Mouse (Mus musculus) limb, embryonic 12.5 days (tissue): ENCODE results near the gene Mtfmt. TPM values are rescaled to one million over a fixed set of nuclear protein-coding genes. Genes with fewer than 3 reads are reported as not detected.
A peak's percentile ranks its signal among the peaks of the same experiment; 100 is the strongest.

Experiments used
- ATAC-seq: fragments of 200-750 bp; cut with Nextera tagmentation; 2 replicates; pipeline ENCODE4 v1.8.0; 2017; ENCODE audit warnings: low read depth, moderate TSS enrichment; ENCODE audit not compliant: insufficient number of reproducible peaks, insufficient read depth, low FRiP score, low TSS enrichment
- H3K27ac ChIP-seq: fragments of 300-500 bp; sonication (generic); 2 replicates; pipeline ENCODE4 v1.5.1; 2016; ENCODE audit warnings: mild to moderate bottlenecking, moderate library complexity
- H3K27me3 ChIP-seq: fragments of 300-500 bp; sonication (generic); 2 replicates; pipeline ENCODE4 v1.6.1; 2016; ENCODE audit warnings: mild to moderate bottlenecking, moderate library complexity
- H3K36me3 ChIP-seq: fragments of 300-500 bp; sonication (generic); 2 replicates; pipeline ENCODE4 v1.6.1; 2016; ENCODE audit warnings: mild to moderate bottlenecking, moderate library complexity
- H3K4me1 ChIP-seq: fragments of 300-500 bp; sonication (generic); replicated peaks from 2 replicates; pipeline ENCODE4 v1.6.1; 2016
- H3K4me2 ChIP-seq: fragments of 300-500 bp; sonication (generic); 2 replicates; pipeline ENCODE4 v1.6.1; 2016; ENCODE audit warnings: mild to moderate bottlenecking, moderate library complexity
- H3K4me3 ChIP-seq: fragments of 300-500 bp; sonication (generic); replicated peaks from 2 replicates; pipeline ENCODE4 v1.5.1; 2016; ENCODE audit warnings: mild to moderate bottlenecking
- H3K9ac ChIP-seq: fragments of 300-500 bp; sonication (generic); replicated peaks from 2 replicates; pipeline ENCODE4 v1.6.1; 2016; ENCODE audit warnings: mild to moderate bottlenecking, moderate library complexity
- H3K9me3 ChIP-seq: fragments of 300-500 bp; sonication (generic); 2 replicates; pipeline ENCODE4 v1.6.1; 2016; ENCODE audit warnings: mild to moderate bottlenecking, moderate library complexity
- WGBS: fragments of 180-500 bp; shearing (Covaris S2); methylation state at CpG from one replicate; pipeline ENCODE4 v1.1.7; 2016; 5-methylcytosine and 5-hydroxymethylcytosine counted together
- polyA plus RNA-seq: library from polyadenylated mRNA; unstranded; fragments of >200 nt; fragmentation: Nextera tagmentation; extraction: Ambion mirVana; gene quantifications from 2 replicates; pipeline ENCODE4 v1.2.1, GENCODE M21; 2016

The Mtfmt gene
- 25.4 and 28.2 TPM in 2 replicates for polyA plus RNA-seq

DNA sequence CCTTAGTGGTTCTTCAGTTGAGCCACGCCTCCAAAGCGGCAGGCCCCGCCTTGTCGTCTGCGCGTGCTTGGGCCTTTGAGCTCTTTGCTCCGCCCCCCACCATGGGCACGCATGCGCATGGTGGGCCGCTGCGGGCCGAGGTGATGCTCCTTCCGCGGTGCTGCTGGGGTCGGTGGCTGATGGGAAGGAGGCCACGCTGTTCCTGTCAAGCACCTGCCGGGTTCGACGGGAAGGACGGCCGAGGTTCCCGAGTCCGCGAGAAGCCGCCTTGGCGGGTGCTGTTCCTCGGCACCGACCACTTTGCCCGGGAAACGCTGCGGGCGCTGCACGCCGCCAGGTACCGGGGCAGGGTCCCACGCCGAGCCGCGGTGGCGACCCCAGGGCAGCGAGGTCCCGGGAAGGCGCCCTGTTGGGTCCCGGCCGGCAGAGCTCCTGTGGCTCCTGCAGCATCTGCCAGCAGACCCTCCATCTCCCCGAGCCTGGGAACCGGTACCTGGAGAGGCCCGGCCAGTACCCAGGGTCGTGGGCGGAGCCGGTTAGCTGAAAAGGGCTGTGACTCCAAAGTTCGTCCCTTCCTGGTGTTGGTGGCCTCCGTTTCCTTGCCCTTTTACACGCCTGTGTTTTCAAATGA lies at the start of gene Mtfmt:
Gene Mtfmt (plus strand): TSS at position 112 of the 631 bp plus-strand sequence.
- Histone ChIP-seq H3K27ac (peak within 1 kb of the TSS; percentile 53; the same call in 1 of the 2 replicates), H3K4me3 (peak within 1 kb of the TSS; percentile 95), H3K4me2 (peak within 1 kb of the TSS; percentile 65), H3K4me1 (peaks cover 4% of the 10 kb centered on the region; the same call in 1 of the 2 replicates), H3K9me3 (no peaks in the 10 kb centered on the region), H3K9ac (peak within 1 kb of the TSS; percentile 82), H3K36me3 (peaks cover 23% of the 10 kb centered on the region), H3K27me3 (no peaks in the 10 kb centered on the region)
- ATAC-seq = peak; percentile 60
- whole genome bisulfite sequencing = 1% methylated on average over 54 of the region's 54 CpGs

DNA sequence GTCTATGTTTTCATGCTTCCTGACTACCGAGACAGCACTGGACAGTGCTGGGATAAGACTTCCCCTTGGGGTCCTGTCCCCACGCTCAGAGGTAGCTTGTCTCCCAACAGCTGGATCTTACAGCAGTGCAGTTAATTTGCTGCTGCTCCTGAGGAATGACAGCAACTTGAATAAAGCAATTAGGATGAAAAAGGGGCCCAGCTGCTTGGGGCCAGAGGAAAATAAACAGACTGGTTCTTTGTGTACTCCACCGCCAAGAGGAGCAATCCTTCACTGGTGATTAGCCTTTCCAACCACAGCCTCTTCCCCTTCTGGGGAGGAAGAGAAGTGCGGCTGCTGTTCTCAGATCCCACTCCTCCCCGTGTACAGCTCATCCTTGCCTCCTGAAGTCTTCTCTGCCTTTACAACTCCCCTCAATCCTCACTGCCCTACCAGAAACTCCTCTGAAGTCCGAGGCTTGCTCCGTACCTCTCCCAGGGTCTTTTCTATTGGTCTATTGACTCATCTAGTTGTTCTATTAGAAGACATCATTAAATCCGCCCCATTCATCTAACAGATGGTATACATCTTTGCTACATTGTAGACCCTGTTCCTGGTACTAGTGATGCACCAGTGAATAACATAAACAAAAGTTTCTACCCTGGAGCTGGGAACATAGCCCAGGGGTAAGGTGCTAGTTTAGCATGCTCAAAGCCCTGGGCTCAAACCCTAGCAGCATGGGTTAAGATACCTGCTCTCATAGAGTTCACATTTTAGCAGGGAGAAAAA lies 49.0 kb upstream of the Mtfmt start:
- H3K4me1 ChIP-seq = peaks cover 12% of the 10 kb centered on the region; the same call in 1 of the 2 replicates
- no peak for ATAC-seq
- WGBS = 18% methylated on average over 8 of the region's 8 CpGs
- H3K4me3 ChIP-seq = no peak overlapping the region
- no peak overlapping the region for H3K4me2 ChIP-seq
- no peak overlapping the region for H3K9ac ChIP-seq
- no peak overlapping the region for H3K27ac ChIP-seq
- no peaks in the 10 kb centered on the region for H3K9me3 ChIP-seq
- H3K27me3 ChIP-seq = peaks cover 32% of the 10 kb centered on the region
- H3K36me3 ChIP-seq = no peaks in the 10 kb centered on the region

DNA sequence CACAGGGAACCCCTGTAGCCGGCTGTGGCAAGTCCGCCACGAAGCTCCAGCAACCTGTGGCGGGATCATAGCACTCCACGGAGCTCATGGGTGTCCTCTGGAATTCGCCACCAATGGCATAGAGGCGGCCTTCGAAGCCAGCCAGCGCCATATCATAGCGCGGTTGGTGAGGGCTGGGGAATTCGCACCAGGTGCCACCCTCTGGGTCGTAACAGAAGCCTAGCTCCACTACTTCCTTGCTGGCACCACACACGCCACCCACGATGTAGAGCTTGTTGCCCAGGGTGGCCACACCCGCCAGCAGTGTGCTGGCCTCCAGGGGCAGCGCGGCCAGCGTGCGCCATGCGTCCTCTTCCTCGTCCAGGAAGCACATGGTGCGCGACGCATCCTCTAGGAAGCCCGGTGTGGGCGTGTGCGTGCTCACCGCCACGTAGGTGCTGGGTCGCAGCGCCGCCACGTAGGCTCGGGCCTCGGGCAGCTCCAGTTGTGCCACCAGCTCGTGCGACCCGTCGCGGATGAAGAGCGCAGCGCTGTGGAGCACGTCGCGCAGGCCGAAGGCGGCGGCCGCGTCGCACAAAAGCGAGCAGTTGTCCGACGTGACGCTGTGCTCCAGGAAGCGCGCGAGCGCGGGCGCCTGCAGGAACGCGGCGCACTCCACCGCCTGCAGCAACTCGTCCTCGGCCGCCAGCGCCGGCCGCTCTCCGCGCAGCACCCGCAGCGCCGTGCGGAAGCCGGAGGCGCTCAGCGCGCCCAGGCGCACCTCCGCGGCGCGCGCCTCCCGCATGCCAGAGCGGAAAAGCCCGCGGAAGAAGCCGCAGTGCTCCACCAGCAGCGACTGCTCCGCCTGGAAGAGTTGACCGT lies 44.6 kb upstream of the Mtfmt start:
- peak; percentile 26; the same call in 1 of the 2 replicates for ATAC-seq
- H3K36me3 ChIP-seq = no peaks in the 10 kb centered on the region
- H3K4me1 ChIP-seq = 0 out of 2 replicates have a peak, but pooled peaks cover 13% of the 10 kb centered on the region
- peak overlapping the region; percentile 70 for H3K4me2 ChIP-seq
- H3K27ac ChIP-seq = no peak overlapping the region
- peak overlapping the region; percentile 64 for H3K9ac ChIP-seq
- H3K27me3 ChIP-seq = peaks cover 54% of the 10 kb centered on the region
- WGBS = 17% methylated on average over 90 of the region's 96 CpGs
- H3K9me3 ChIP-seq = no peaks in the 10 kb centered on the region
- peak overlapping the region; percentile 47 for H3K4me3 ChIP-seq

DNA sequence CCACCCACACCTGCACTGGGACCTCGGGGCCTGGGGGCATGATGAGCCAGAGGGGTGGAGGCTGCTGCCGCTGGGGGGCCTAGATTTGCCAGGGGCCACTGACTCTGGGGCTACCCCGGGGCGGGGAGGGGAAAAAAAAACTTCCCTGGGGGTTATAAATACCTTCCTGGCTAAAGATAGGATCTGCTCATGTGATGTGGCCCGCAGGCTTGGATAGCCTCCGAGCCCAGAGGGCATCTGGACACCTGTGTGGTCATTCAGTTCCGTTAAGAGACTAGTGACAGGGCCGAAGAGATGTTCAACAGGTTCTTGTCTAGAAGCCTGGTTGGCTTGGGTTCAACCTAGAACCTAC lies 44.0 kb upstream of the Mtfmt start, which contains the start of gene Kbtbd13:
Gene Kbtbd13 (minus strand): TSS at position 40 of the 352 bp plus-strand sequence.
- H3K27me3 ChIP-seq = peaks cover 54% of the 10 kb centered on the region
- ATAC-seq = no peak
- H3K4me2 ChIP-seq = peak within 1 kb of the TSS; percentile 70
- H3K36me3 ChIP-seq = no peaks in the 10 kb centered on the region
- peak within 1 kb of the TSS; percentile 64 for H3K9ac ChIP-seq
- no peak within 1 kb of the TSS for H3K27ac ChIP-seq
- H3K4me3 ChIP-seq = peak within 1 kb of the TSS; percentile 47
- no peaks in the 10 kb centered on the region for H3K9me3 ChIP-seq
- 31% methylated on average over 8 of the region's 8 CpGs for WGBS
- 0 out of 2 replicates have a peak, but pooled peaks cover 9% of the 10 kb centered on the region for H3K4me1 ChIP-seq

DNA sequence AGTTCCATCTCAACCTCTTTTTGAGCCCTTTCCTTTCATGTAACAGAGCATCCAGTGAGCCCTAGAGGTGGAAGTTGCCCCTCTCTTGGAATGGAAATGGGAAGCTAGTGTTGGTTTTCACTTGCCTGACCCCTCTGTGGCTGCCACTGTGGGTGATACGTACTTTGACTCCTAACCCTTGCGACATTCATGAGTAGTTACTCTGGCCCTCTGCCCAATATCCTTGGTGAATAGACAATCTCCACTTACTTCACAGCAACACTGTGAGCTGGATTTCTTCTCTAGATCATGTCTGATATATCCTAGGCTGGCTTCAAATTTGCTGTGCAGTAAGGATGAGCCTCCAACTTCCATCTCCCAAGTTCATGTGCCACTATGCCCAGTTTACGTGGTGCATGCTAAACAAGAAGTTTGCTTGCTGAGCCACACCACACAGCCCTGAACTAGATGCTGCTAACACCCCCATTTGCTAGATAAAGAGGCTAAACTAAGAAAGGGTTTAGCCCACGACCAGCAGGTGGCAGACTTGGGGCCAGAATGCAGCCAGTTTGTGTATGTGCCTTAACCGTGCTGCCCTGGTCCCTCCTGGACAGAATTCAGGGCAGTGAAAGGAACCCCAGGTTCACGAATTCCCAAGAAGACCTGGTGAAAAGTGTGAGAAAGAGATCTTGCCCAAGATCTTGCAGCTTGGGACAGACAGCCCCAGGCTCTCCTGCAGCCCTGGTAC lies 42.8 kb upstream of the Mtfmt start:
- Histone ChIP-seq H3K27ac (no peak overlapping the region), H3K4me3 (no peak overlapping the region), H3K9ac (no peak overlapping the region), H3K9me3 (no peaks in the 10 kb centered on the region), H3K27me3 (peaks cover 54% of the 10 kb centered on the region), H3K4me2 (no peak overlapping the region), H3K4me1 (0 out of 2 replicates have a peak, but pooled peaks cover 10% of the 10 kb centered on the region), H3K36me3 (no peaks in the 10 kb centered on the region)
- ATAC-seq = no peak
- WGBS = 29% methylated on average over 6 of the region's 6 CpGs

DNA sequence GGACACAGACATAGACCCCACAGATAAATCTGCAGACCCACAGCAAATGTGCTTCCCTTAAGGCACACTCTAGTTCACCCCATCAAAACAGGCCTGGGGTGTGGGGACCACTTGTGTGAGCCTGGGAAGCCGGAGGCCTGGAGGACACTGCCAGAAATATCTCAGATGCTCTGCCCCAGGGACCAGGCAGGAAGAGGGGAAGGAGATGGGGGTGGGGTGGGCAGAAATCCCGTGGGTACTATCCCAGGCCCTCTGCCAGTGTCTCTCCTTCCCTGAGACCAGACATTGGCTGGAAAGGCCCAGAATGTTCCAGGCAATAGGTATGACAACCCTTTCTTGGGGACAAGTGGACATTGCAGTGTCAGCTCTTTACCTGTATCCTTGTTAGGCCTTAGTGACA lies 42.0 kb upstream of the Mtfmt start:
- Histone ChIP-seq H3K36me3 (no peaks in the 10 kb centered on the region), H3K9me3 (no peaks in the 10 kb centered on the region), H3K4me3 (no peak overlapping the region), H3K4me1 (peaks cover 16% of the 10 kb centered on the region; the same call in 1 of the 2 replicates), H3K4me2 (no peak overlapping the region), H3K27me3 (peaks cover 52% of the 10 kb centered on the region), H3K27ac (no peak overlapping the region), H3K9ac (no peak overlapping the region)
- ATAC-seq = no peak
- 56% methylated on average over 2 of the region's 2 CpGs for WGBS

DNA sequence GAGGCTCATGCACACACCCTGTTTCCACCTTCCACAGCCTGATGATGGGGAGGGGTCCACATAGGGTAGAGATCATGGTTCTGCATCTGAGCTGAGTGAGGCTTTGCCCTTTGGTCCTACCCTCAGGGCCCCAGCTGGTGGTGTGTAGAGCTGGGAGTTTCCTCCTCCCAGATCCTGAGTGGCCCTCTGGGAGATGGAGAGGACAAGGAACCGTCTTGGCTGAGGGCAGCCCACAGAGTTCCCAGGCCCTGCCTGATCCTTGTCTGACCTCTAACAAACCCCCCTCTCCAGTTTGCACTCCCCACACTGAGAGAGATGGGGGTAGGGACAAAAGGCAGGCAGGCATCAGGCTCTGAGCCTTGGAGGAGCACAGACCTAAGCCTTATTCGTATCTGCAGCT lies 41.2 kb upstream of the Mtfmt start:
- Histone ChIP-seq H3K4me3 (no peak overlapping the region), H3K36me3 (no peaks in the 10 kb centered on the region), H3K27ac (no peak overlapping the region), H3K9ac (no peak overlapping the region), H3K9me3 (no peaks in the 10 kb centered on the region), H3K27me3 (peaks cover 44% of the 10 kb centered on the region), H3K4me1 (peaks cover 20% of the 10 kb centered on the region; the same call in 1 of the 2 replicates), H3K4me2 (no peak overlapping the region)
- 61% methylated on average over 2 of the region's 2 CpGs for WGBS
- no peak for ATAC-seq

DNA sequence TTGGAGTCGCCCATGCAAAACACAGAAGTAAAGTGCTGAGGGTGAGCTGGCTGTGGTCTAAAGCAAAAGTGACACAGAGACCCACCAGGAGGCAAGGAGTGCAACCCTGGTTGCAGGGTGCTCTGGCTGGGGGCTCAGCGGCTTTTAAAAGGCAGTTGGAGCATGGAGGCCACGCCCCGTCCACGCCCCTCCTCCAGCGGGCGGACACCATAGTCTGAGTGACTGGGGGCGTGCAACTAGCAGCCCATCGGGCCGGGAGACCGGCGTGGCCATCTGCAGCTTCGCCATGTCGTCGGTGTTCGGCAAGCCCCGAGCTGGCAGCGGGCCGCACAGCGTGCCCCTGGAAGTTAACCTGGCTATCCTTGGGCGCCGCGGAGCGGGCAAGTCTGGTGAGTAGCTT lies 37.3 kb upstream of the Mtfmt start, which contains the start of gene Rasl12:
Gene Rasl12 (plus strand): TSS at position 228 of the 400 bp plus-strand sequence.
- H3K27ac ChIP-seq = no peak within 1 kb of the TSS
- H3K9ac ChIP-seq = peak within 1 kb of the TSS; percentile 71
- no peaks in the 10 kb centered on the region for H3K36me3 ChIP-seq
- peak; percentile 87 for ATAC-seq
- peak within 1 kb of the TSS; percentile 64 for H3K4me3 ChIP-seq
- peaks cover 5% of the 10 kb centered on the region for H3K27me3 ChIP-seq
- under 1% methylated on average over 24 of the region's 24 CpGs for WGBS
- peak within 1 kb of the TSS; percentile 81 for H3K4me2 ChIP-seq
- no peaks in the 10 kb centered on the region for H3K9me3 ChIP-seq
- peaks cover 11% of the 10 kb centered on the region; the same call in 1 of the 2 replicates for H3K4me1 ChIP-seq

DNA sequence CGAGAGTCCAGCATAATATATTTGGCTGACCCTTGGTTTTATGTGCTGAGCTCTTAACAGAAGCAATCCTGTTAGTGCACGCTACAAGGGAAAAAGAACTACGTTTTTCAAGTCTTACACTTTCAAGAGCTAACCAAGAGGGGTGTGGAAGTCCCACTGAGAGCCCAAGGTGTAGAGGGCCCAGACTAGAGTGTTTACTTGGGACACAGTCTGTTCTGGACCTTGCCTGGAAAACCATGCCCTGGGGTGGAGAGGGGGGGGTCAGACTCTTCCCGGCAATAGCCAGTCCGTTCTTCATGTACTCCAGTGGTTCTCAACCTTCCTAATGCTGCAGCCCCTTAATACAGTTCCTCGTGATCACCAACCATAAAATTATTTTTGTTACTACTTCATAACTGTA lies 35.6 kb upstream of the Mtfmt start:
- H3K4me1 ChIP-seq = peaks cover 11% of the 10 kb centered on the region; the same call in 1 of the 2 replicates
- WGBS = 89% methylated on average over 6 of the region's 6 CpGs
- ATAC-seq = no peak
- H3K27ac ChIP-seq = no peak overlapping the region
- H3K4me3 ChIP-seq = no peak overlapping the region
- no peak overlapping the region for H3K9ac ChIP-seq
- no peak overlapping the region for H3K4me2 ChIP-seq
- H3K27me3 ChIP-seq = no peaks in the 10 kb centered on the region
- H3K36me3 ChIP-seq = no peaks in the 10 kb centered on the region
- no peaks in the 10 kb centered on the region for H3K9me3 ChIP-seq

DNA sequence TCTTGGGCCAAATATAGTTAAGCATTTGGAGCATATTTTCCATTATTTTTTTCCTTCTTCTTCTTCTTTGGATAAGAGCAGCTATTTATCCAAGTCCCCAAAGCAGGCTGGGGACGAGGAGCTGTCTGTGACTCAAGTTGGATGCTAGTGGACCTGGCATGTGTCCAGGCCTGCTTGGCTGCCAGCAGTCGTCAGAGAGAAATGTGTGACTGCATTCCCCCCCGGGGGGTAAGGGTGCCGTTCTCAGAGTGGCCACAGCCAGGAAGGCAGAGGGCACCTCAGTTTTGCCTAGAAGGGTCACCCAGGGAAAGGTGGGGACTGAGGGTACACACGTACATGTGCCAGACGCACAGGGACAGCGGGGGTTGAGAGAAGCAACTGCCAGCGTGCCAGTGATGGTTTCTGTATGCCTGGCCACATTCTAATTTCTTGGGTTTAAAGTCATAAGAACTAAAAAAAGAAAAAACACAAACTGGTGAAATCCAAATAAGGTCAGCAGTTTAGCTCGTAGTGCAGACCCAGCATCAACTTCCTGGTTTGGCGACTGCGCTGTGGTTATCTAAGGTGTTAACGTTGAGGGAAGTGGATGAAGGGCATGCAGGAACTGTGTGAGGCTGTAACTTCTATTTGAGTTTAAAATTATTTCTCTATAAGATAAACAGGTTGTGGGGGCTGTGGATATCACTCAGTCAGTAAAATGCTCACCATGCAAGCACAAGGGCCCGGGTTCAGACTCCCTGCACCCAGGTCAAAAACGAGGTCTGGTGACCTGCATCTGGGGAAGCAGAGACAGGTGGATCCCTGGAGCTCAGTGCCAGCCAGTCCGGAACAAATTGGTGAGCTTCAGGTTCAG lies 31.0 kb upstream of the Mtfmt start:
- no peaks in the 10 kb centered on the region for H3K9me3 ChIP-seq
- no peak overlapping the region for H3K27ac ChIP-seq
- WGBS = 77% methylated on average over 15 of the region's 15 CpGs
- no peak overlapping the region for H3K4me3 ChIP-seq
- H3K9ac ChIP-seq = no peak overlapping the region
- H3K4me2 ChIP-seq = no peak overlapping the region
- H3K27me3 ChIP-seq = no peaks in the 10 kb centered on the region
- no peak for ATAC-seq
- H3K4me1 ChIP-seq = no peaks in the 10 kb centered on the region
- H3K36me3 ChIP-seq = no peaks in the 10 kb centered on the region
